Mouse (Mus musculus) T-helper 17 cell (primary cell): ENCODE measurements around the gene Cnih3.

Experiments
- in situ Hi-C, 2 experiments: fragments of 300-600 bp; cut with MboI, MseI; formaldehyde crosslinking; loops; 1 replicate in 1 of 2; 2 replicates in 1 of 2; pipeline ENCODE4 v1.15.1; 2025; ENCODE audit warnings: high pct_unique_total_duplicates in 2 of 2

Gene Cnih3

GRCm38 (mm10) chr1:181395234-181395828 lies 42.9 kb downstream of the Cnih3 start:
- in situ Hi-C loops = no loop called here

DNA sequence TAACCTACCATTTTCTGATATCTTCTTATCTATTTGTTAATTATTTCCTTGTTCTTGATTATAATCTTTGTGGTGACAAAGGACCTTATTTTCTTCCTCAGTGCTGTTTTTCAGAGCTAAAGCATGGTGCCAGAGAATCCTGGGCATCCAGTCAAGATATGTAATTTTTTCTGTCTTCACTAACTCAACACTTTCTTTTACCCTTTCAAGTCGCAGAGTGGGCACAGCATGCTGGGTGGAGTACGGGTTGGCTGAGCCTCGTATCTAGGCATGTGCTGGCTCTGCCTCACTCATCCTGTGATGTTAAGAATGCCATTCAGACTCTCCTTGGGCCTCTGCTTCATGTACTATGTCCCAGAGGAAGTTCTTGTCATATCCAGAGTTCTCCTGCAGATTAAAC lies 46.8 kb downstream of the Cnih3 start:
- in situ Hi-C loops = no loop called here

DNA sequence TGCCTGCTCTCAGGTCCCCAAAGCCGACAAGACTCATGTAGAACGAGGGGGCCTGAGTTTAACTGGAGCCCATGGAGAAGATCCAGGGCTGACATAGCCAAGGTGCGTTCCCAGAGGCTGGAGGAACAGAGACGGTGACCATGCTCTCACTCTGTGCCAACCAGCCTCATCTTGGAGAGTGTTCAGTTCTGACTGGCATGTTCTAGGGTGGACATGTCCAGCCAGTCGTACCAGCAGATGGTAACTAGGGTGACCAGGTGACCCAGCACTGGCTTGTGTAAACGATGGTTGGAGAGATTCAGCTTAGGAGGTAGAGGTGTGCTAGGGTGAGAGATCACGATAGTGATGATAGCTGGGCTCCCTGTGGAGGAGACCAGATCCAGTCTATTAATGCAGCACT lies 50.6 kb downstream of the Cnih3 start:
- in situ Hi-C loops = no loop called here

DNA sequence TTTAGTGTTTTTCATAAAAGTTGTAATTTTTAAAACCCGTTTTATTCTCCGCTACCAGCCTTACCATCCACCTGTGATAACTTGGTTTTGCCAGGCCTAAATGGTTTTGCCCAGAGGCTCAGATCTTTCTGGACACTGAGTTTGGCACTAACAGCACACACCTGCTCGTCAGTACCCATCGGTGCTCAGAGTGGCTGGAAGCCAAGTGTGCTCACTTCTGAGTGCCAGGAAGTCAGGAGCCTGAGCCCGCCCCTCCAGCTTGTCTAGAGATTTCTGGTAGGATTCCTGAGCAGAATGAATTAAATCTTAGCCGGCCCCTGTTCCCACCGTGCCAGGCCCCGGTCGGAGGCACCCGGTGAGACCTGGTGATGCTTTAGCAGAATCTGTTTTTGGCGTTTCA lies 54.9 kb downstream of the Cnih3 start:
- in situ Hi-C loops = no loop called here

DNA sequence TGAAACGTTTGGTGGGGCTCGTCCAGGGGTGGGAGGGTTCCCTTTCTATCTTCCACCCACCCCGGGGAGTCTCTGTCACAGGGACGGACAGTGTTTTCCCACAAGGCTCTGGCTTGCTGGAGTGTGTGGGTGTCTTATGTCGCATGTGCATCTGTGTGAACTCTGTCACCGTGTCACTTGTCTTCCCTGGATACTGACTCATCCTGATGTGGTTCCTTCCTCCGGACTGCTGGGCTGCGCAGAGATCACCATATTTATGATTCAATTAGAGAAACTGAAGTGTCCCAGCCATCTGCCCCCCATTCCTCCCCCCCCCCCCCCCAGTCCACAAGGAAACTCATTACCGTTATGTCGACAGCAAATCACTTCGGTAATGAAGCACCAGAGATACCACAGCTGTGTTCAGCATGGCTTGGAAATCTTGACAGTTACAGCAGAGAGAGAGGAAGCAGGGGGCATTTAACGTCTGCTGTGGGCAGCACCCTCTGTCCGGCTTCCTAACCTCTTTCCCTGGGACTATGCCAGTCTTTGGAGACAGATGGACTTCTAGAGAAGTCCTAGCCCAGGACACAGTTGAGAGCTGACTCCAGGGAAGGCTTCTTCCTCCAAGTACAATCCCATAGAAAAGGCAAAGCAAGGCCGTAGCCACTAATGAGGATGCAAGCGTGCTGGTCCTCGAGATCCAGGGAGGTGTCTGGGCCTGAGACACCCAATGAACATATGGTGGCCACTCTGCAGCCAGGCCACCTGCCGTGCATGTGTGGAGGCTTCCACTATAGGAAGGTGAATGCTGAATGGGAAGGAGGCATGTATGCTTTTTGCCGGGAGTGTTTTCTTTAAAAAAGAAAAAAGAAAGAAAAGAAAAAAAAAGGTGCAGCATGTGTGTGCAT lies 55.9 kb downstream of the Cnih3 start:
- in situ Hi-C loops = no loop called here

- in situ Hi-C loops = no loop called here
Observed at GRCm38 (mm10) chr1:181409693-181410092, 57.3 kb downstream of the Cnih3 start.

DNA sequence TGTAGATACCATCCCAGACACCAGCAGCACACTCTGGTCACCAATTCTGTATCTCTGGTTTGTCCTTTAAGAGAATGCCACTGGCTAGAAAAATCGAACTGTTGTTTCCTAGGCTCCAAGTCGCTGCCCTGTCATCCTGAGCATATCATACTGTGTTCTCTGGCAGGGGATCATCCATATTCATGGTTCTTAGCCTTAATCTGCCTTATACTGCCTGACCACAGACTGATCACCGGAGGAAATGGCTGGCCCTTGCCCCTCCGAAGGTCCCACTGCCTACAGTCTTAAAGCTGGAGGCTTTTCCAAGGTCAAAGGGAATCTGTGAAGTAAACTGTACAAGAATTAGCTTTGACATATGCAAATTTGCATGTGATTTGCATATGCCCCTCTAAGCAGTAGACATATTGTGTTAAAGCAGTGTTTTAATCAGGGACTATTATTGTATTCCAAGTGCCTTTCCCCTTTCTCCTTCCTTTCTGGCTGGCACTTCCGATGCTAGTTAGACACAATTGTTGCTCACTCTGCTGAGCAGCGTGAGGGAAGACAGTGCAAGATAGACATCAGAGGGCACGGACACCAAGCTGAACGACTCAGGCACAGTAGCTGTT lies 58.3 kb downstream of the Cnih3 start:
- in situ Hi-C loops = no loop called here

GRCm38 (mm10) chr1:181414985-181415384 lies 62.6 kb downstream of the Cnih3 start:
- in situ Hi-C loops = no loop called here

DNA sequence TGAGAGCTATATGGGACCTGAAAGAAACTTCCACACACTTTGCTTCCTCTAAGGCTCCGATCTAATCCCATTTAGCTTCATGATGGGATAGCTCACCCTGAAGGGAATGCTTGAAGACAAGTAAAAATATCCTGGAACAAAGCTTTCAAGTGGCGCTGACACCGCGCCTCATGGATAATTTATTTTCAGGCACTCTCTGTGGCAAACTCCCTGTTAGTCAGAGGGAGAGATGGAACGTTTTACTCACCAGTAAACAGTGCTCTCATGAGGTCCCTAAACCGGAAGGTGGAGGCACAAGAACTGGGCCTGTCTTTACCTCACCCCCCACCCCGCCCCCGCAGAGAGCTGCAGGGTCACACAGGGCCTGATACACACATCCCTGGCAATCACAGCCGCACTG lies 64.4 kb downstream of the Cnih3 start:
- in situ Hi-C loops = no loop called here

DNA sequence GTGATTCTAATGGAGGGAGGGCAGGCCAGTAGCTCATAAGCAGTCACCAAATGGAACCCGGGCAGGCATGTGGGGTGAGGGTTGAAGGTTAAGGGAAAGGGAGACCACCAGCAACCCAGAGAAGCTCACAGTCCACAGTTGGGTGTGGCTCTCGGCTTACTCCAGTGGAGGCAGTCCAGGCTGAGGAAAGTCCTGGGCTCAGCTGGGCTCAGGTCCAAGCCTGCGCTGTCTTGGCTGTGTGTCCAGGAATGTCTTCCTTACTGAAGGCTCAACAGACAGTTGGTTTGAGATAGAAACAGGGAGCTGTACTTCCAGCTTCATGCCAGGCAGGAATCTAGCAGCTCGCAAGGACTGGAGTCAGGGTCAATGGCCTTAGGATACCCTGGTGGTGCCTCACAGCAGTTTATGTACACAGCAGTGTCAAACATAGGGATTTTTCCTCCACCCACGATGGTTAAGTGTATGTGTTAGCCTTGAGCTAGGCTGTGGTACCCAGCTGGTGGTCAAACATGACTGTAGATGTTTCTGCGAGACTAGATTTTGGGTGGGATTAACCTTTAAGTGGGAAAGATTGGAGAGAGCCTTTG lies 65.6 kb downstream of the Cnih3 start:
- in situ Hi-C loops = no loop called here

GRCm38 (mm10) chr1:181420080-181420536 lies 67.7 kb downstream of the Cnih3 start:
- in situ Hi-C loops = no loop called here

DNA sequence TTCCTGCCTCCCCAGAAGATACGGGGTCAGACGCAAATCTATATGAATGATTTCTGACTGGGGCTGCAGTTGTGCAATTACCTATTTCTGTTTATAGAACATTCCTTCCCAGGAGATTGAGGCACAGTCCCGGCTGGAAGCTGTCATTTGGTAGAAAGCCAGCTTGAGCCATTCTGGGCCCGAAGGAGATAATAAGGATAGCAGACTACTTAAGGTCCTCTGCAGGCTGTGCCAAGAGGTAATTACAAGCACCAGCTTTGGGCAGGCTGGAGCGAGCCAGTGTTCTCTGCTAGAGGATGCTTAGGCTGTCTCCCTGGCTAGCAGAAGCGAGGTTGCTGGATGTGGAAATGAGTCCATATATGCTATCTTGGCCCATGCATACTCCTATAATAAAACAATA lies 70.4 kb downstream of the Cnih3 start:
- in situ Hi-C loops = no loop called here

GRCm38 (mm10) chr1:181424922-181425321 lies 72.5 kb downstream of the Cnih3 start:
- in situ Hi-C loops = loop anchor here in 1 of 2 experiments (25.0 kb wide), 1 partner anchor 1113 kb away; no protein-coding TSS in a partner anchor

- in situ Hi-C loops = loop anchor here in 1 of 2 experiments (25.0 kb wide), 1 partner anchor 1113 kb away; no protein-coding TSS in a partner anchor
Observed at GRCm38 (mm10) chr1:181425388-181425787, 73.0 kb downstream of the Cnih3 start.

DNA sequence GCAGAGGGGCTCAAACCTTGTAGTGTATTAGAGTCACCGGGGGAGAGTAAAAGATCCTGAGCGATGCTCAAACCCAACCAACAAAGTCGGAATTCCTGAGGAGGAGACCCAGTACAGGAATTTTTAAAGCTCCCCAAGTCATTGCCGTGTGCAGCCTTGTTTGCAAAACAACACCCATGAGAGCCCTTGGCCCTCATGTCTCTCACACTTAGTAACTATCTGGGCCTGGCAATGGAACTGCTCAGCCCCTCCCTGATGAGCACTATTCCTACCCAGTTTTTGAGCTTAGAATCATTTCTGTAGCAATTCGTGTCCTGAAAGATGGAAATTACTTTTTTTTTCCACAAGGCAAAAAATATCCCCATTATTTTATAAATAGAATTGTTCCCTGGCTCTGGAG lies 74.0 kb downstream of the Cnih3 start:
- in situ Hi-C loops = loop anchor here in 1 of 2 experiments (25.0 kb wide), 1 partner anchor 1114 kb away; no protein-coding TSS in a partner anchor

GRCm38 (mm10) chr1:181433263-181433662 lies 80.8 kb downstream of the Cnih3 start:
- in situ Hi-C loops = loop anchor here in 1 of 2 experiments (25.0 kb wide), 1 partner anchor 1121 kb away; no protein-coding TSS in a partner anchor

- in situ Hi-C loops = loop anchor here in 1 of 2 experiments (25.0 kb wide), 1 partner anchor 1123 kb away; no protein-coding TSS in a partner anchor
Observed at GRCm38 (mm10) chr1:181435414-181435813, 83.0 kb downstream of the Cnih3 start.

DNA sequence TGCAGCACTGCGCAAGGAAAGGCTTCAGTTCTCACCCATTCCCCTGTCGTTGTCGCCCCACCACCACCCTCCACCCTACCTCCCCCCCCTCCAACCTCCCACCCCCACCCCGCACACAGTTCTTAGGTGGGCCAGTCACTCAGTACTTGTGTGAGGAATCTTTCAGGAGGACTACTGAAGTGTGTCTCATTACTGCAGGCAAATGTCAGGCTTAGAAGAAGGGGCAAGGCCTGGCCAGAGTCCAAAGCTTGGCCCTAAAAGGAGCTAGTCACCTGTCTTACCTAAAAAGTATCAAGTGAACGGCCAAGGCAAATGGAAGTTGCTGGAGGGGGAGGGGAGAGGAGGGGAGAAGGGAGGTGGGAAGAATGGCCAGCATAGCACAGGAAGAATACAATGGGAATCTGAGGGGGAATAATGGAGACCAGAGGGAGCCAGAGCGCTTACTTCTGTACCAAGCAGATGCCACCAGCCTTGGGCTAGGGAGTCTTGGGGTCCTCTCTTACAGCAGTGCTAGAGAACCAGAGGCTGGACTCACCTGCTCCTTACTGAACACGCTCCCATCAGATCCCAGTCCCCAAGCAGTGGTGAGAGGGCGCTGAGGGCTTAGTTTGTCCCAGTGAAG lies 88.7 kb downstream of the Cnih3 start:
- in situ Hi-C loops = loop anchor here in 1 of 2 experiments (10.0 to 25.0 kb wide), 3 partner anchors 196 to 1476 kb away; partner anchors contain the start of gene Cdc42bpa

DNA sequence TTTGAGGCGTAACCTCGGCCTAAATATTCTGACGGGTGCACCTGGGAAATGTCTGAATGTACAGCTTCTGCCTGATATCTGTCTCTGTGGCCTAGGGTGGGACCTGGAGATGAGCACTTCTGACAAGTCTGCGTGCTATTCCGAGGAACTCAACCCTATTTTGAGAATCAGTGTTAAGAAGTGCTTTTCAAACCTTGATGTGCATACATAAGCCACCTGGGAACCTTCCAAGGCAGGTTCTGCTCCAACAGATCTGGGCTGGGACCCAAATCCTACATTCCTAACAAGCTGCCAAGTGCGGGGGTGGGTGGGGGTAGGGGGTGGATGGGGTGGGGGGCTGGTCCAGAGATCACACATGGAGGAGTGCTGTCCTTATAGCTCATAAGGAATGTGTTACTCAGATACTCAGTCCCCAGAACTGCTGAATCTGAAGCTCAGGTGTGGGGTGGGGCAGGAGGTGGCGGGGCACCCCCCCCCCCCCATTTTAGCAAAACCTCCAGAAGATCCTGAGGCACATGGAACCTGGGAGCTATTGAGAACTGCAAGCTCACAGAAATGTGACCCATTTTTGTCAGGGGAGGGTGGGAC lies 89.3 kb downstream of the Cnih3 start:
- in situ Hi-C loops = loop anchor here in 1 of 2 experiments (10.0 to 25.0 kb wide), 3 partner anchors 197 to 1477 kb away; partner anchors contain the start of gene Cdc42bpa

- in situ Hi-C loops = loop anchor here in 1 of 2 experiments (10.0 to 25.0 kb wide), 3 partner anchors 200 to 1480 kb away; partner anchors contain the start of gene Cdc42bpa
Observed at GRCm38 (mm10) chr1:181445041-181445440, 92.6 kb downstream of the Cnih3 start.
